Mouse (Mus musculus) midbrain, embryonic 13.5 days (tissue): ENCODE measurements at regions not wholly inside any gene's neighbourhood (a gene's known extent, or its start where the extent isn't known, plus 50 kb on each side); places are given as distances from the start of the nearest gene placed in this dataset.

Experiments used
- ATAC-seq: fragments of 200-750 bp; cut with Nextera tagmentation; 2 replicates; pipeline ENCODE4 v1.8.0; 2017; ENCODE audit warnings: mild to moderate bottlenecking, moderate TSS enrichment, moderate library complexity
- H3K27ac ChIP-seq: fragments of 300-500 bp; sonication (generic); 2 replicates; pipeline ENCODE4 v1.5.1; 2015; ENCODE audit warnings: inconsistent platforms, mild to moderate bottlenecking, moderate library complexity
- H3K27me3 ChIP-seq: fragments of 300-500 bp; sonication (generic); 2 replicates; pipeline ENCODE4 v1.6.1; 2015; ENCODE audit warnings: mild to moderate bottlenecking, inconsistent platforms
- H3K36me3 ChIP-seq: fragments of 300-500 bp; sonication (generic); 2 replicates; pipeline ENCODE4 v1.6.1; 2015; ENCODE audit warnings: mild to moderate bottlenecking, inconsistent platforms
- H3K4me1 ChIP-seq: fragments of 300-500 bp; sonication (generic); replicated peaks from 2 replicates; pipeline ENCODE4 v1.6.1; 2015; ENCODE audit warnings: inconsistent platforms
- H3K4me2 ChIP-seq: fragments of 300-500 bp; sonication (generic); replicated peaks from 2 replicates; pipeline ENCODE4 v1.6.1; 2015; ENCODE audit warnings: moderate library complexity, mild to moderate bottlenecking, inconsistent platforms
- H3K4me3 ChIP-seq: fragments of 300-500 bp; sonication (generic); replicated peaks from 2 replicates; pipeline ENCODE4 v1.5.1; 2015; ENCODE audit warnings: mild to moderate bottlenecking, inconsistent platforms
- H3K9ac ChIP-seq: fragments of 300-500 bp; sonication (generic); replicated peaks from 2 replicates; pipeline ENCODE4 v1.6.1; 2015; ENCODE audit warnings: mild to moderate bottlenecking, inconsistent platforms
- H3K9me3 ChIP-seq: fragments of 300-500 bp; sonication (generic); 2 replicates; pipeline ENCODE4 v1.6.1; 2016; ENCODE audit warnings: mild to moderate bottlenecking, inconsistent platforms
- WGBS: fragments of 180-500 bp; shearing (Covaris S2); methylation state at CpG from one replicate; pipeline ENCODE4 v1.1.7; 2015; 5-methylcytosine and 5-hydroxymethylcytosine counted together

- 94% methylated on average over 4 of the region's 4 CpGs for WGBS
- H3K27me3 ChIP-seq = no peaks in the 10 kb centered on the region
- no peak overlapping the region for H3K27ac ChIP-seq
- H3K9me3 ChIP-seq = no peaks in the 10 kb centered on the region
- no peaks in the 10 kb centered on the region for H3K36me3 ChIP-seq
- H3K4me2 ChIP-seq = no peak overlapping the region
- no peaks in the 10 kb centered on the region for H3K4me1 ChIP-seq
- no peak overlapping the region for H3K9ac ChIP-seq
- no peak for ATAC-seq
- no peak overlapping the region for H3K4me3 ChIP-seq
Measured at GRCm38 (mm10) chr6:31043368-31043767, 84.5 kb upstream of the Klf14 start.

GRCm38 (mm10) chr6:31043919-31044318 lies 85.0 kb upstream of the Klf14 start:
- WGBS = 92% methylated on average over 3 of the region's 3 CpGs
- H3K27me3 ChIP-seq = no peaks in the 10 kb centered on the region
- no peak overlapping the region for H3K9ac ChIP-seq
- H3K36me3 ChIP-seq = no peaks in the 10 kb centered on the region
- H3K4me2 ChIP-seq = no peak overlapping the region
- no peak overlapping the region for H3K4me3 ChIP-seq
- H3K27ac ChIP-seq = no peak overlapping the region
- ATAC-seq = no peak
- no peaks in the 10 kb centered on the region for H3K9me3 ChIP-seq
- no peaks in the 10 kb centered on the region for H3K4me1 ChIP-seq

- no peak overlapping the region for H3K4me3 ChIP-seq
- H3K4me1 ChIP-seq = no peaks in the 10 kb centered on the region
- no peak overlapping the region for H3K4me2 ChIP-seq
- H3K36me3 ChIP-seq = no peaks in the 10 kb centered on the region
- no peaks in the 10 kb centered on the region for H3K27me3 ChIP-seq
- no peak overlapping the region for H3K27ac ChIP-seq
- 56% methylated on average over 3 of the region's 3 CpGs for WGBS
- H3K9ac ChIP-seq = no peak overlapping the region
- no peak for ATAC-seq
- no peaks in the 10 kb centered on the region for H3K9me3 ChIP-seq
Measured at GRCm38 (mm10) chr6:31046197-31046596, 87.3 kb upstream of the Klf14 start.

- H3K4me2 ChIP-seq = no peak overlapping the region
- H3K4me3 ChIP-seq = no peak overlapping the region
- no peaks in the 10 kb centered on the region for H3K4me1 ChIP-seq
- no peaks in the 10 kb centered on the region for H3K9me3 ChIP-seq
- no peak overlapping the region for H3K9ac ChIP-seq
- no peak for ATAC-seq
- no peak overlapping the region for H3K27ac ChIP-seq
- no peaks in the 10 kb centered on the region for H3K36me3 ChIP-seq
- no peaks in the 10 kb centered on the region for H3K27me3 ChIP-seq
- 68% methylated on average over 11 of the region's 11 CpGs for WGBS
Measured at GRCm38 (mm10) chr6:31048920-31049576, 90.2 kb upstream of the Klf14 start.

- H3K4me2 ChIP-seq = no peak overlapping the region
- 72% methylated on average over 5 of the region's 5 CpGs for WGBS
- H3K27ac ChIP-seq = no peak overlapping the region
- no peak overlapping the region for H3K9ac ChIP-seq
- H3K36me3 ChIP-seq = no peaks in the 10 kb centered on the region
- H3K4me1 ChIP-seq = no peaks in the 10 kb centered on the region
- ATAC-seq = no peak
- H3K9me3 ChIP-seq = no peaks in the 10 kb centered on the region
- no peaks in the 10 kb centered on the region for H3K27me3 ChIP-seq
- H3K4me3 ChIP-seq = no peak overlapping the region
Measured at GRCm38 (mm10) chr6:31050831-31051230, 92.0 kb upstream of the Klf14 start.

GRCm38 (mm10) chr6:31051771-31052170 lies 92.9 kb upstream of the Klf14 start:
- Histone ChIP-seq H3K27ac (no peak overlapping the region), H3K9me3 (no peaks in the 10 kb centered on the region), H3K4me2 (no peak overlapping the region), H3K36me3 (no peaks in the 10 kb centered on the region), H3K9ac (no peak overlapping the region), H3K4me1 (no peaks in the 10 kb centered on the region), H3K27me3 (no peaks in the 10 kb centered on the region), H3K4me3 (no peak overlapping the region)
- 85% methylated on average over 6 of the region's 6 CpGs for WGBS
- ATAC-seq = no peak

DNA sequence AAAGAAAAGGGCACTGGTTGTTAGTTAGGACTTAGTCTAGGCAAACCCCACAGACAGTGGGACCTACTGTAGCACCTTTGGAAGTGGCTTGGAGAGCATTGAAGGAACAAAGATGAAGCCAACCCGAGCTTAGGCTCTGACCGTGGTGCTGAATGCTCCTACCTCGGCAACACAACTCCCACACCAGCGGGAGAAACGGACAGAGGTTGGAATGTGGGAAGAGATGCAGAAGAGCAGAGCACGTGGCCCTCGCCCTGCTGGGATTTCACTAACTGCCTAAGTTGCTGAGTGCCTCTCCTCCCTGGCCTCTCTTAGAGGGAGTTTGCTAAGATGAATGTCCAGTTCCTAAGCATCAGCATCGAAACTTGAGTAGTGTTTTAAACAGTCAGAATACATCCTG lies 94.1 kb upstream of the Klf14 start:
- ATAC-seq = no peak
- Histone ChIP-seq H3K9me3 (no peaks in the 10 kb centered on the region), H3K4me3 (no peak overlapping the region), H3K4me1 (peaks cover 5% of the 10 kb centered on the region), H3K4me2 (no peak overlapping the region), H3K27ac (no peak overlapping the region), H3K36me3 (no peaks in the 10 kb centered on the region), H3K27me3 (no peaks in the 10 kb centered on the region), H3K9ac (no peak overlapping the region)
- 16% methylated on average over 8 of the region's 8 CpGs for WGBS

GRCm38 (mm10) chr6:31056786-31057566 lies 98.1 kb upstream of the Klf14 start:
- ATAC-seq = no peak
- no peaks in the 10 kb centered on the region for H3K36me3 ChIP-seq
- 68% methylated on average over 12 of the region's 12 CpGs for WGBS

GRCm38 (mm10) chr6:31058299-31058698 lies 99.4 kb upstream of the Klf14 start:
- no peak overlapping the region for H3K4me3 ChIP-seq
- H3K27me3 ChIP-seq = no peaks in the 10 kb centered on the region
- no peaks in the 10 kb centered on the region for H3K9me3 ChIP-seq
- no peaks in the 10 kb centered on the region for H3K36me3 ChIP-seq
- 94% methylated on average over 1 of the region's 1 CpGs for WGBS
- H3K4me1 ChIP-seq = peaks cover 5% of the 10 kb centered on the region
- no peak overlapping the region for H3K27ac ChIP-seq
- no peak overlapping the region for H3K4me2 ChIP-seq
- H3K9ac ChIP-seq = no peak overlapping the region
- no peak for ATAC-seq

More at GRCm38 (mm10) chr6:31056786-31057566, 98.1 kb upstream of the Klf14 start:
- Histone ChIP-seq H3K4me3 (no peak overlapping the region), H3K9ac (no peak overlapping the region), H3K27me3 (no peaks in the 10 kb centered on the region), H3K4me1 (peaks cover 5% of the 10 kb centered on the region), H3K27ac (no peak overlapping the region), H3K4me2 (no peak overlapping the region), H3K9me3 (no peaks in the 10 kb centered on the region)

- H3K4me2 ChIP-seq = no peak overlapping the region
- H3K36me3 ChIP-seq = no peaks in the 10 kb centered on the region
- WGBS = 89% methylated on average over 3 of the region's 3 CpGs
- no peak overlapping the region for H3K27ac ChIP-seq
- no peak for ATAC-seq
- H3K9ac ChIP-seq = no peak overlapping the region
- H3K4me3 ChIP-seq = no peak overlapping the region
- H3K4me1 ChIP-seq = peaks cover 5% of the 10 kb centered on the region
- no peaks in the 10 kb centered on the region for H3K27me3 ChIP-seq
- H3K9me3 ChIP-seq = no peaks in the 10 kb centered on the region
Measured at GRCm38 (mm10) chr6:31058961-31059360, 100.1 kb upstream of the Klf14 start.

DNA sequence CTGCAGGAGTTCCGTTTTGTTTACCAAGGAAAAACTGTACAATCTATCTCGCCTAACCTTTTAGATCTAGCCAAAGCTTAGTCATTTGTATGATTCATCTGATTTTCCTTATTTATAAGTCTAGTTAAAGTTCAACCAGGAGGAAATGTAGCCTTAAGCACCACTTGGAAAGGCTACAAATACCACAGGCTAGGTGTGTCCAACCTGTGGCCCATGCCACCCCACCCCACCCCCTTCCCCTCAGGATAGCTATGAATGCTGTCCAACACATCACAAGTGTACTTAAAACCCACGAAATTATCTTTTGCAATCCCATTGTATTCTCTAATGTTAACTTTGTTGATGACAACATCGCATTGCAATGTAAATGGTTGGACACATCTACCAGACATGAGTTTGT lies 102.9 kb upstream of the Klf14 start:
- WGBS = 93% methylated on average over 4 of the region's 4 CpGs
- no peak overlapping the region for H3K9ac ChIP-seq
- no peak overlapping the region for H3K4me2 ChIP-seq

DNA sequence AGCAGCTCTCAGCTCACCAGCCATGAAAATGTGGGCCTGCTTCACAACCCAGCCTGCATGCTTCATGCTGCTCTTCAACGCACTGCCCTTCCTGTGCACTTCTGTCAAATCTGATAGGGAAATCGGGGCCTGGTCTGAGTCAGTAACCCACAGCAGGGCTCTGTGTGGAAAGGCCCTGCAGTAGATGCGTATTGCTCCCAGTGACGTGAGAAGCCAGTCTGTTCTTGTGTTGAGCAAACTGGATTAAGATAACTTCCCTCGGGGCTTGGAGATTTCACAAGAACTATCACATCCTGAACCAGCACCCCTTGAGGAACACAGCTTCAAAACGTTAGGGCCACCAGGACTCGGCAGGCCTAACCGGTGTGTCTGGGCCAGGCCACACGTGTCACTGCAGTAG lies 106.5 kb upstream of the Klf14 start:
- Histone ChIP-seq H3K9ac (no peak overlapping the region), H3K27me3 (no peaks in the 10 kb centered on the region), H3K36me3 (no peaks in the 10 kb centered on the region), H3K4me1 (no peaks in the 10 kb centered on the region), H3K9me3 (no peaks in the 10 kb centered on the region), H3K4me3 (no peak overlapping the region), H3K4me2 (no peak overlapping the region), H3K27ac (no peak overlapping the region)
- 86% methylated on average over 9 of the region's 9 CpGs for WGBS
- ATAC-seq = no peak

More for the DNA sequence above, 102.9 kb upstream of the Klf14 start:
- no peaks in the 10 kb centered on the region for H3K9me3 ChIP-seq
- H3K27me3 ChIP-seq = no peaks in the 10 kb centered on the region
- H3K4me3 ChIP-seq = no peak overlapping the region
- no peak for ATAC-seq
- peaks cover 5% of the 10 kb centered on the region for H3K4me1 ChIP-seq
- H3K36me3 ChIP-seq = no peaks in the 10 kb centered on the region
- H3K27ac ChIP-seq = no peak overlapping the region
